Mouse (Mus musculus): ENCODE data around the gene Gm10521. TPM values are rescaled to one million over a fixed set of nuclear protein-coding genes. Genes with fewer than 3 reads are reported as not detected.

Gene Gm10521
- polyA plus RNA-seq, 1 experiment: 0.06 TPM

DNA sequence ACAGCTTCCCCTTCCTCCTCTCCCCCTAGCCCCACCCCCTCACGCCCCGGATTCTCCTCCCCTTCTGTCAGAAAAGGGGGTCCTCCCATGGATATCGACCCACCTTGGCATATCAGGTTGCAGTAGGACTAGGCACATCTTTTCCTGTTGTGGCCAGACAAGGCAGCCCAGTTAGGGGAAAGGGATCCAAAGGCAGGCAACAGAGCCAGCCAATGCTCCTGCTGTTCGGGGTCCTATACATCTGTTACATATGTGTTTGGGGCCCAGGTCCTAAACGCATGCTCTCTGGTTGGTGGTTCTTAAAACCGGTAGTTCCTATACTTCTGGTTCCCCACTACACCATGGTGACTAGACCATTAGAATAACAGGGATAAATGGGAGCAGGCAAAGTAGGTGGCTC is 45.2 kb downstream of the Gm10521 start:
- WGBS: 83% methylated on average over 6 of the region's 6 CpGs
- no peak for DNase-seq (ENCODE audit: low read depth, low spot score)

DNA sequence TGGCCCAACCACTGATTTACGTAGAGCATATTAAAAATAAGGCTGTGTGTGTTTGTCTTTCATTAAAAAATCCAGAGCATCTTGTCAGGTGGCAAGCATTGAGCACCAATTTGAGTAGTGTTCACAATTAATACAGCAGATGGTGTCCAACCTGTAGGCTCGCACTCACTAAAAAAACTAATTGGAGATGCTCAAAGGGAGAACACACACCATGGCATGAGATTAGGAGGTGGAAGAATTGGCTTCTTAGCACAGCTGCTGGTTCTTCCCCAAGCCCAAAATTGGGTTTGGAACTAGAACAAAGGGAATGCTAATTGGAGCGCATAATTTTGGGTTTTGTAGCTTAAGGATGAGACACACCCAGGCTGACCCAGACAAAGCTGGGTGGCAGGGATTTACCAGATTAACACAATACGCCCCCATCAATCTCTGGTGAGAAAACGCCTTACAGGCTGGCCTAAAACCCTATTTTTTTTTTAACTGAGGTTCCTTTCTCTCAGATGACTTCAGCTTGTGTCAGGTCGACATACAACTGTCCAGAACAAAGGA is 51.1 kb downstream of the Gm10521 start:
- no peak for DNase-seq (ENCODE audit: low read depth, low spot score)
- 76% methylated on average over 6 of the region's 6 CpGs for WGBS

Other genes with a start within 250 kb of the Gm10521 start
- 2.0 and 5.3 TPM in 2 replicates for gene Slamf7, start 242.6 kb upstream of the Gm10521 start, polyA plus RNA-seq (2012; rRNA removed)
- gene Cd48, start 213.7 kb upstream of the Gm10521 start, polyA plus RNA-seq (2012; rRNA removed): 12.7 and 13.5 TPM in 2 replicates
- 0.62 and 0.81 TPM in 2 replicates for gene Slamf1, start 128.5 kb upstream of the Gm10521 start, polyA plus RNA-seq (2012; rRNA removed)
- gene Cd84, start 56.0 kb upstream of the Gm10521 start, polyA plus RNA-seq (2012; rRNA removed): 0.99 and 1.5 TPM in 2 replicates
- gene Slamf6, start 21.9 kb downstream of the Gm10521 start, polyA plus RNA-seq (2012; rRNA removed): 2.8 and 2.9 TPM in 2 replicates
- 1.5 and 1.6 TPM in 2 replicates for gene Vangl2, start 132.8 kb downstream of the Gm10521 start, polyA plus RNA-seq (2012; rRNA removed)
- 0.07 TPM in 1 of 2 replicates, not detected in the other for gene Nhlh1, start 161.9 kb downstream of the Gm10521 start, polyA plus RNA-seq (2012; rRNA removed)
- 66.6 and 76.3 TPM in 2 replicates for gene Copa, start 186.9 kb downstream of the Gm10521 start, polyA plus RNA-seq (2012; rRNA removed)
- 108 and 149 TPM in 2 replicates for gene Ncstn, start 187.1 kb downstream of the Gm10521 start, polyA plus RNA-seq (2012; rRNA removed)
- 81.2 and 108 TPM in 2 replicates for gene Pex19, start 231.1 kb downstream of the Gm10521 start, polyA plus RNA-seq (2012; rRNA removed)

All from large intestine, adult 2 months (tissue).